Mouse (Mus musculus): ENCODE measurements at regions not wholly inside any gene's neighbourhood (a gene's known extent, or its start where the extent isn't known, plus 50 kb on each side); places are given as distances from the start of the nearest gene placed in this dataset.

DNA sequence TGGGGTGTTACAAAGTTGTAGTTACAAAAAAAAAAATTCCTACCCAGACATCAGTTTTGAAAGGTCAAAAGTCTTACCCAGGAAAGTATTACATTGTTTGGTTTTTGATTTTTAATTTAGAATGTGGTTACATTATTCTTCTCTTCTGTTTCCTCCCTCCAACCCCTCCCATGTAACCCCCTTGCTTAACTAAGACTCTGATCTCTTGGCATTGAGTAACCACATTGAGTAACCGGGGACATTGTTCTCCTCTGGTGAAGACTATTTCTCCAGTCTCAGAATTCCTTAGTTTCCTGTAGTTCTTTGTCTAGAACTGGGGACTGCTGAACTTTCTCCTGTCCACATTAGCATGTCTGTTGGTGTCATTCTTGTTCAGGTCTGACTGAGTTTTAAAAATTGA lies 109.3 kb upstream of the Itga4 start:
- H3K4me3 ChIP-seq (ENCODE audit: insufficient read depth, poor library complexity, severe bottlenecking) = no peak overlapping the region
- no peaks in the 10 kb centered on the region for H3K27me3 ChIP-seq (ENCODE audit: control insufficient read depth, insufficient read depth, insufficient read length)
- TF ChIP-seq MYOD1 (IDR thresholded peaks at IDR 0.05; ENCODE audit: control insufficient read depth, insufficient read length, low read depth) (no peak), MAX (IDR thresholded peaks at IDR 0.05) (no peak), USF1 (IDR thresholded peaks at IDR 0.05; ENCODE audit: low read depth) (no peak), FOSL1 (IDR thresholded peaks at IDR 0.05; ENCODE audit: insufficient read depth, low read length, poor library complexity, severe bottlenecking) (no peak), MYOG (IDR thresholded peaks at IDR 0.05; ENCODE audit: control insufficient read depth, extremely low read depth, insufficient read length) (no peak), CEBPB (IDR thresholded peaks at IDR 0.05; ENCODE audit: low read depth) (no peak)
- no peak overlapping the region for H3ac ChIP-seq (ENCODE audit: control insufficient read depth, insufficient read length, low read depth)
- no peaks in the 10 kb centered on the region for H3K79me2 ChIP-seq (ENCODE audit: control insufficient read depth, insufficient read depth)
- H3K36me3 ChIP-seq (ENCODE audit: control insufficient read depth, insufficient read depth) = no peaks in the 10 kb centered on the region
- no peaks in the 10 kb centered on the region for H3K79me3 ChIP-seq (ENCODE audit: low read depth)

DNA sequence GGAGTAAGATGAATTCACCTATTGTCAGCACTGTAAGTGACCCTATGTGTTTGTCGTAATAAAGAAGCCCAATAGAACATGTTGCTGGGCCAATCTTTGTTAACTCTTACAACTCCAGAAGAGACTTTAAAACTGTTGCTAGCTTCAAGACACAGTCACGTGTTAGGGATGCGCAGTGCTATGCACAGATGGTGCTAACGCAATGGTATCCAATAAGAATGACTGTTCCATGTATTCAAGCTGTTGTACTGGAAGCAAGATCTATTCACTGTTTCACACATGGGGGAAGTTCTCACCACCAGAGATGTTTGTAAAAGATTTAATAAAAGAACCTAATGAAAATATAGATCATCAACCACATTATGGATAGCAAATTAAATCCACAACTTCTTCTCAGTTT lies 108.7 kb upstream of the Itga4 start:
- no peaks in the 10 kb centered on the region for H3K79me3 ChIP-seq (ENCODE audit: low read depth)
- H3K4me3 ChIP-seq (ENCODE audit: insufficient read depth, poor library complexity, severe bottlenecking) = no peak overlapping the region
- no peaks in the 10 kb centered on the region for H3K79me2 ChIP-seq (ENCODE audit: control insufficient read depth, insufficient read depth)
- TF ChIP-seq MAX (IDR thresholded peaks at IDR 0.05) (no peak), CEBPB (IDR thresholded peaks at IDR 0.05; ENCODE audit: low read depth) (no peak), MYOD1 (IDR thresholded peaks at IDR 0.05; ENCODE audit: control insufficient read depth, insufficient read length, low read depth) (no peak), FOSL1 (IDR thresholded peaks at IDR 0.05; ENCODE audit: insufficient read depth, low read length, poor library complexity, severe bottlenecking) (no peak), MYOG (IDR thresholded peaks at IDR 0.05; ENCODE audit: control insufficient read depth, extremely low read depth, insufficient read length) (no peak), USF1 (IDR thresholded peaks at IDR 0.05; ENCODE audit: low read depth) (no peak), CTCF (IDR thresholded peaks at IDR 0.05; ENCODE audit: control insufficient read depth, insufficient read depth, insufficient read length) (no peak)
- no peak overlapping the region for H3ac ChIP-seq (ENCODE audit: control insufficient read depth, insufficient read length, low read depth)
- H3K36me3 ChIP-seq (ENCODE audit: control insufficient read depth, insufficient read depth) = no peaks in the 10 kb centered on the region
- no peaks in the 10 kb centered on the region for H3K27me3 ChIP-seq (ENCODE audit: control insufficient read depth, insufficient read depth, insufficient read length)

DNA sequence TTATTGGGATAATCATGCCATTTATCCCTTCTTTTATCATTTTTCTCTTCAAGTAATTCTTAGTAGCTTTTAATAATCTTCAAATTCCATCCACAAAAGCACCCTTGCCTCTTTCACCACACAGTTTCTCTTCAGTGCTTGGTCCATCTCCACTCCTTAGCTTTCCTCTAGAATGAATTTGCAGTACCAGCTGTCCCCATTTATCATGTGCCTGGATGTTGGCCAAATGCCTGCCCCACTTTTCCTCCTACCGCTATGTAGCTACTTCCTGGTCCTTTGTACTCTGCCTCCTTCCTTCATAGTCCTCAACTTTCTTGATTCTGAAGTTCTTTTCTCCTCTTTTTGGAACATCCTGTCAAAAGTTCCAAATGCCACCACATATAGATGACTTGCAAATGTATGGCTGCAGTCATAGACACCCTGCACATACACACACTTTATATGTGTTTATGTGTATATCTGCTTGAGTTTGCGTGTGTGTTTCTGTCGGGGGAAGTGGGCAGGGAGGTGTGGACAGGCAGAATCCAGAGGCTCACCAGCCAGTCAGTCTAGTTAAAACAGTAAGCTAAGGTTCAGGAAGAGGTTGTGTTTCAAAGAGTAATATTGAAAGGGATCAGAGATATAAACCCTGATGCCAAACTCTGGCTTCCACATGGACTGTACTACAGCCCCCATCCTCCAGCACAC lies 106.1 kb upstream of the Itga4 start:
- H3K4me3 ChIP-seq (ENCODE audit: insufficient read depth, poor library complexity, severe bottlenecking) = no peak overlapping the region

DNA sequence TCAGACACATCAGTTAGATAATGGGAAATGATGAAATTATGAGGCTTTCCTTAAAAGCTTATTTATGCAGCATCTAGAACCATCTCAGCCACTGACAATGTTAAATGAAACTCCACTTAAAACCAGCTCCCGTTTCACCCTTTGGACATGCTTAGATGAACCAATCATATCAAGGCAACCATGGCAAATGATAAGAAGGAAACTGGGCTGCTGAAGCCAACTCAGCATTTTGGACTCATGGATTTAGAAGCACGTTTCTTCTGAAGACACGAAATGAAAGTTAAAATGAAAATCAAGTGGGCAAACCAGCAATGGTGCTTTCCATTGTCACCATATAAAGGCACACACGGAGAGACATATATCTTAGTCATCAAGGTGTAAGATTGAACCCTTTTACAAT lies 103.6 kb upstream of the Itga4 start:
- no peaks in the 10 kb centered on the region for H3K36me3 ChIP-seq (ENCODE audit: control insufficient read depth, insufficient read depth)
- TF ChIP-seq MYOD1 (IDR thresholded peaks at IDR 0.05; ENCODE audit: control insufficient read depth, insufficient read length, low read depth) (no peak), MAX (IDR thresholded peaks at IDR 0.05) (no peak), FOSL1 (IDR thresholded peaks at IDR 0.05; ENCODE audit: insufficient read depth, low read length, poor library complexity, severe bottlenecking) (no peak), USF1 (IDR thresholded peaks at IDR 0.05; ENCODE audit: low read depth) (no peak), CTCF (IDR thresholded peaks at IDR 0.05; ENCODE audit: control insufficient read depth, insufficient read depth, insufficient read length) (no peak), MYOG (IDR thresholded peaks at IDR 0.05; ENCODE audit: control insufficient read depth, extremely low read depth, insufficient read length) (no peak), CEBPB (IDR thresholded peaks at IDR 0.05; ENCODE audit: low read depth) (no peak)
- H3ac ChIP-seq (ENCODE audit: control insufficient read depth, insufficient read length, low read depth) = no peak overlapping the region
- H3K27me3 ChIP-seq (ENCODE audit: control insufficient read depth, insufficient read depth, insufficient read length) = no peaks in the 10 kb centered on the region
- no peaks in the 10 kb centered on the region for H3K79me2 ChIP-seq (ENCODE audit: control insufficient read depth, insufficient read depth)
- no peak overlapping the region for H3K4me3 ChIP-seq (ENCODE audit: insufficient read depth, poor library complexity, severe bottlenecking)
- H3K79me3 ChIP-seq (ENCODE audit: low read depth) = no peaks in the 10 kb centered on the region

More for the DNA sequence above, 106.1 kb upstream of the Itga4 start:
- no peaks in the 10 kb centered on the region for H3K79me2 ChIP-seq (ENCODE audit: control insufficient read depth, insufficient read depth)
- H3K36me3 ChIP-seq (ENCODE audit: control insufficient read depth, insufficient read depth) = no peaks in the 10 kb centered on the region
- TF ChIP-seq CTCF (IDR thresholded peaks at IDR 0.05; ENCODE audit: control insufficient read depth, insufficient read depth, insufficient read length) (no peak), MYOD1 (IDR thresholded peaks at IDR 0.05; ENCODE audit: control insufficient read depth, insufficient read length, low read depth) (peak; percentile 94), MYOG (IDR thresholded peaks at IDR 0.05; ENCODE audit: control insufficient read depth, extremely low read depth, insufficient read length) (no peak), CEBPB (IDR thresholded peaks at IDR 0.05; ENCODE audit: low read depth) (no peak)
- H3K79me3 ChIP-seq (ENCODE audit: low read depth) = no peaks in the 10 kb centered on the region
- H3K27me3 ChIP-seq (ENCODE audit: control insufficient read depth, insufficient read depth, insufficient read length) = no peaks in the 10 kb centered on the region
- no peak overlapping the region for H3ac ChIP-seq (ENCODE audit: control insufficient read depth, insufficient read length, low read depth)

DNA sequence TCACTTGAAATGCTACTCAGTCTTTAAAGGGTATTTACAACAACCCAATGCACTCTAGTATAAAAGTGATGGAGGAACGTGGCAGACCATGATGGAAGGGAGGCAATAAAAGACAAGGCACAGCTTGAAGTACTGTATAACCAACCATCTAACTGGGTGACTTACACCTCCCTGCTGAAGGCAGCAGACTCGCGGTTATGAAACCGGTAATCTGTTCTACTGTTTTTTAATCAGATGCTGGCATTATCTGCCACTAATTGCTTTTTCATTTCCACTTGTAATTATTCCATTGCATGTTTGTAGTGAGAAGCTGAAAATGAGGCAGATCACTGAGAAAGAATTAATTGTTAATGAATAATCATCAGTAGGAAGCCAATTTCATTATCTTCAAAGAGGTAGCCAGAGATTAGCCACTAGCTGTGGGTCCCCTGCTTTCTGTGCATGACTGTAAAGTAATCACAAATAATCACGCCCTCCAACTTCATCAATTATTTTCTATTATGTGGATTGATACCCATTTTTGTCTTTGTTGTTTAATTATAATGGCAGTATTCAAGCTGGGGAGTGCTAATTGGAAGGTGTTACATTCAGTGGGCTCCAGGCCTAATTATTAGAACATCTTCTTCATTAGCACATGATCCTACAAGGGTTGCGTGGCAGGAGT lies 103.1 kb upstream of the Itga4 start:
- Histone ChIP-seq H3K79me3 (ENCODE audit: low read depth) (no peaks in the 10 kb centered on the region), H3K4me3 (ENCODE audit: insufficient read depth, poor library complexity, severe bottlenecking) (no peak overlapping the region), H3K36me3 (ENCODE audit: control insufficient read depth, insufficient read depth) (no peaks in the 10 kb centered on the region), H3K27me3 (ENCODE audit: control insufficient read depth, insufficient read depth, insufficient read length) (no peaks in the 10 kb centered on the region), H3K79me2 (ENCODE audit: control insufficient read depth, insufficient read depth) (no peaks in the 10 kb centered on the region), H3ac (ENCODE audit: control insufficient read depth, insufficient read length, low read depth) (no peak overlapping the region)
- TF ChIP-seq MYOG (IDR thresholded peaks at IDR 0.05; ENCODE audit: control insufficient read depth, extremely low read depth, insufficient read length) (no peak), MYOD1 (IDR thresholded peaks at IDR 0.05; ENCODE audit: control insufficient read depth, insufficient read length, low read depth) (no peak), USF1 (IDR thresholded peaks at IDR 0.05; ENCODE audit: low read depth) (no peak), CEBPB (IDR thresholded peaks at IDR 0.05; ENCODE audit: low read depth) (no peak), FOSL1 (IDR thresholded peaks at IDR 0.05; ENCODE audit: insufficient read depth, low read length, poor library complexity, severe bottlenecking) (no peak), MAX (IDR thresholded peaks at IDR 0.05) (no peak), CTCF (IDR thresholded peaks at IDR 0.05; ENCODE audit: control insufficient read depth, insufficient read depth, insufficient read length) (no peak)

Measured in C2C12 (cell line).